Comparison of ENCODE assay signal across 22 mouse cellular contexts in the genomic region with DNA sequence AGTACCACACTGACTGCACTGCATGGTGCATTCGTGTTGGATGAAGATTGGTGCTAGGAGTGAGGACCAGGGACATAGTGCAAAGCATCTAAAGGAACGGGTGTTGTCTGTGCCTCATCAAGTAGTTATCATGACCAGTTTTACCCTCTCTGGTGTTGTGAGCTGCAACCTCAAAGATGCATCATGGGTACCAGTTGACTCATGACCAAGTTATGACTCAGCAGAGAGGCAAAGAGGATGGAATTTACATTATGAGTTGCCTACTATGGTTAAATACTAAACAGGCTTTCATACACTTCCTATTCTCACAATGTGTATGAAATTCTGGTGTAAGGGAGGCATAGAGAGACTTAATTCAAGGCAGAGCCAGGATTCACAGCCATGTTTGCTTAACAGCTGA. TPM values are rescaled to one million over a fixed set of nuclear protein-coding genes. Genes with fewer than 3 reads are reported as not detected.
DNase-seq lines count a peak whose midpoint lies in the region; ATAC-seq lines count a peak whose summit lies in the region.
"Had no signal": no experiment of that assay in that cellular context is flagged by ENCODE, and none has a peak within 500 bp of the region (broad histone marks: within the 10 kb centered on the region; RNA-seq: fewer than 3 reads in every experiment).

No protein-coding gene starts in this region.

- peak; percentile 10 for ATAC-seq in CD4-positive, CD25-positive, alpha-beta regulatory T cell, adult 4 months
- ATAC-seq in inflammation-experienced regulatory T-cells, adult 6 months, result peak; percentile 12
- ATAC-seq: activated CD4-positive, CD25-positive, alpha-beta regulatory T cell, adult 4 months; forebrain, embryonic 13.5 days; forebrain, postnatal 0 days; hindbrain, postnatal 0 days; intestine, embryonic 16.5 days; Patski had no signal

- peak; percentile 47 for DNase-seq in 3134 (ENCODE audit: extremely low read depth, insufficient read length, low spot score)
- DNase-seq in 416B (ENCODE audit: low read depth), result peak; percentile 26
- no peak for DNase-seq in retina, embryonic 14.5 days (ENCODE audit: low spot score)
- DNase-seq in lung, postnatal 36 days, result no peak
- DNase-seq: adrenal gland, postnatal 14 days; cerebellum, adult 18-20 months; cerebellum, adult 9-11 months; cerebellum, postnatal 36 days; forebrain, postnatal 0 days; gastrocnemius, postnatal 25 days; heart, adult 18-20 months; heart, postnatal 14 days had no signal

RNA-seq across cellular contexts. Expression of gene Plcl1, which starts 4.9 kb away (rescaled TPM):
- polyA plus RNA-seq in CD4-positive, CD25-positive, alpha-beta regulatory T cell, adult 4 months (2017; shearing (Covaris generic)), result 1 to 10 TPM; 2.3 to 6.2 TPM
- 1 to 10 TPM in 2 of 3 experiments, under 1 TPM in 1; 0.49 to 3.0 (median 2.5) TPM for polyA plus RNA-seq in inflammation-experienced regulatory T-cells, adult 6 months (2017; shearing (Covaris generic))

RNA-seq across cellular contexts. Expression of gene Boll, which starts 47.4 kb away (rescaled TPM):
- polyA plus RNA-seq in CD4-positive, CD25-positive, alpha-beta regulatory T cell, adult 4 months (2017; shearing (Covaris generic)), result 1 to 10 TPM in 1 of 2 experiments, under 1 TPM in 1; 0.93 to 1.3 TPM
- 1 to 10 TPM in 1 of 3 experiments, under 1 TPM in 1, not detected in 1; 0.70 to 1.0 TPM for polyA plus RNA-seq in inflammation-experienced regulatory T-cells, adult 6 months (2017; shearing (Covaris generic))
- polyA plus RNA-seq: embryonic facial prominence, embryonic 10.5 days; forebrain, postnatal 0 days; heart, embryonic 15.5 days; hindbrain, embryonic 13.5 days; Patski had no signal

Comparison
In these comparisons a context has a peak if more than half of its experiments do, and no peak if none do; other contexts are left out.
1. DNase-seq: peak in 3134 (single experiment) and 416B (single experiment); none in retina, embryonic 14.5 days (single experiment) and lung, postnatal 36 days (single experiment).